Mouse (Mus musculus) cerebellum, postnatal 14 days (tissue): Measurements from ENCODE around the gene C1qbp.

ENCODE experiments used
- DNase-seq, 2 experiments: peaks; one replicate each; pipeline ENCODE4 v3.0.0; 2021; ENCODE audit warnings: mixed read lengths in 2 of 2

C1qbp gene

DNA sequence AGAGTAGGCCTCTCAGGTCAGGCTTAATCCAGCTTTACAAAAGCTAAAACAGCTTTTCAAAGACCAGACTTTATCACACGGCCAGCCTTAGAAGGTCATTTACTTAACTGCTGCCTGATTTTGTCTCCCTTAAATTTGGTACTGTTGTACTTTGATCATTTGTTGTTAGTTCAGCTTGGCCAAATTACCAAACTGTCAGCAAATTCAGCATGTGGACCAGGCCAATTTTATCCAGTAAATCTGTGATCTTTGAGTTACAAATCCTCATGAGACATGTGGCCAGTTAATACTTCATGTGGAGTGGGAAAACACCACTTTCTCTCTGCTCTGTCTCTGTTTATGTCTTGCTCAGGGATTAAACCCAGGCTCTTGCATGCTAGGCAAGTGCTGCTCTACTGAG lies 10.2 kb downstream of the C1qbp start:
- no peak for DNase-seq

DNA sequence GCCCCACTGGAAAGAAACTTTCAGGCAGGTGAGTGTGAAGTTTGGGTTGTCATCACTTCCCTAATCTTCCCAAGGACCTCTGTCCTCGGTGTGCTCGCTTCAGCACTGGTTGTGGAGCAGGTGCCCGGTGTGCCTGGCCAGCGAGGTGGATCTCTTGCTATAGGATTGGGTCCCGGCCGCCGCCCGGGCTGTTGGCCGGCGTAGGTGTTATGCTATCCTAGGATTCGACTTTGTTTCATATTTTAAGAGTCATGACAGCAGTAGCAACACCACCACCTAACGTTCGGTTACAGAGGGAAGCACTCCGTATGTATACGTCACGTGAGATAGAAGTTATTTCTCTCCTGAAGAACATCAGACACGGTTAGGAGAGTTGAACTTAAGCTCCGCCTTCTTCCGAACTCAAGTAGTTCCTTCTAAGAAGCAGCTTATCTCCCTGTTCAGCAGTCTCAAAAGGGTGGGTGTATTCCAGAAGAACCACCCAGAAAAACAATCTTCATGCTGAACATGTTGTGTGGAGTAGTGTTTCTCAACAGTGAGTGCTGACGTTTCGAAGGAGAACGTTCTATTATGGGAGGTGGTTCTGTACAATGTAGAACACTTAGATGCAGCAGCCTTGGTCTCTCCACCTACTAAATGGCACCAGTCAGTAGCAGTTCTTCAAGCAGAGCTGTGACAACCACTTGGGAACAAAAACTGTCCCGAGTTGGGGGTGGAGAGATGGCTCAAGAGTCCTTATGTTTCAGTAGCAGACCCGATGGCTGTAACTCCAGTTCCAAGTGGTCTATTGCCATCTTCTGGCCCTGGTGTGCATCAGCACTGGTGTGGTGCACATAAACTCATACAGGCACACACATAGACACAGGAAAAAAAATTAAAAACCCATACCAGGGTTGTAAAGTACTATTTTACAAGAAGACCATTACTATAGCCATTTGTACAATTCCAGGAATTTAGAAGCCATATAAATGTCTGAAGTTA lies 12.0 kb downstream of the C1qbp start:
- peak in 1 of 2 experiments; percentile 7 for DNase-seq

DNA sequence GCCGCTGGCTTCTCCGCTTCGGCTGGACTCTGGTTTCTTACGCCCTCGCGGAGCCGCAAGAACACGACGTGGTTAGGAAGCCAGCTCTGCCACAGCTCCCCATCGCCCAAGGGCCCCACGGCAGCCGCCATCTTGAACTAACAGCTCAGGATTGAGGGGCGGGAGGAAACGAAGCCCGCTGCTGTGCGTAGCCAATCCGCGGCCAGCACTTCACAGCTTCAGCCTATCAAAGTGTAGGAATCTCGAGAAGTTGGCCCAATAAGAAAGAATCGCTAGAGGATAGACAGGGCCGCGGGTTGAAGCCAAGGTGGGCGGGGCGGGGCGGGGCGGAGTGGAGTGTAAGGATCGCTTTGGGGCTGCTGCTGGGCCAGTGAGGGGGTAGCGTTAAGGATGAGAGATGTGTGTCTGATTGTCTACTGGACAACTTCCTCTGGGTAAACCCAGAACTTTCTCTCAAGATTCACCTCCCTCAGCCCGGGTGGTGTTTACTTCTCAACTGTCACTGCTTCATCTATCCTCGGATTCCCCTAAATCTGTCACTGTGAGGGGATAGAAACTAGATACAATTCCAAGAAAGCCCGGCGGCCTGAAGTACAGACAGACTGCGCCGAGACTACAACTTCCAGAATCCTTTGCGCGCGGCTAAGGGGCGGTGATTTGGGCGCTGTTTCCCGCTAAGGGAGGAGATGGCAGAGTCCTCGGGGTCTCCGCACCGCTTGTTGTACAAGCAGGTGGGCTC lies 12.8 kb downstream of the C1qbp start, which contains the start of the genes Nup88 and Rpain:
Gene Nup88, minus strand, starts transcription at position 153 of the 739 bp plus-strand sequence.
Gene Rpain, plus strand, starts transcription at position 393 of the 739 bp plus-strand sequence.
- DNase-seq: peak; percentile 93 to 94

DNA sequence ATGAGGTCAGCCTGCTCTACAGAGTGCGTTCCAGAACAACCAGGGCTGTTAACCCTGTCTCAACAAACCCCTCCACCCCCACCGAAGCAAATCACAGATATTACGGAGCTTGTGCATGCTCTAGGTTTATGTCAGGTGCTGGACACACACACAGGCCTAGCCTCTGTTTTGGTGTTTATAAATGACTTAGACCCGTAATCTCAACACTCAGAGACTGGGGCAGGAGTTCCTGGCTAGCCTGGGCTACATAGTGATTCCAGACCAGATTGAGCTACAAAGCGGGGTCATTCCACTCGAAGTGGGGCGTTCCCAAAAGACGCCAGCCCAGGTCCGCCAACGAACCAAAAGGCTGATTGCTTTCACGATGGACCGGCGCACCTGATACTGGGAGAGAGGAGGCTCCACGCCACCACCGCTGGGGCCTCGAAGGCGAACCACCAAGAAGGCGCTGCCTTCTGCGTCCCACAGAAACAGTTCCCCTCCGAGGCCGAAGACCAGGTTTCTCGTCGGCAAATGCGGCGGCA lies 13.5 kb downstream of the C1qbp start:
- DNase-seq: peak in 1 of 2 experiments; percentile 64

DNA sequence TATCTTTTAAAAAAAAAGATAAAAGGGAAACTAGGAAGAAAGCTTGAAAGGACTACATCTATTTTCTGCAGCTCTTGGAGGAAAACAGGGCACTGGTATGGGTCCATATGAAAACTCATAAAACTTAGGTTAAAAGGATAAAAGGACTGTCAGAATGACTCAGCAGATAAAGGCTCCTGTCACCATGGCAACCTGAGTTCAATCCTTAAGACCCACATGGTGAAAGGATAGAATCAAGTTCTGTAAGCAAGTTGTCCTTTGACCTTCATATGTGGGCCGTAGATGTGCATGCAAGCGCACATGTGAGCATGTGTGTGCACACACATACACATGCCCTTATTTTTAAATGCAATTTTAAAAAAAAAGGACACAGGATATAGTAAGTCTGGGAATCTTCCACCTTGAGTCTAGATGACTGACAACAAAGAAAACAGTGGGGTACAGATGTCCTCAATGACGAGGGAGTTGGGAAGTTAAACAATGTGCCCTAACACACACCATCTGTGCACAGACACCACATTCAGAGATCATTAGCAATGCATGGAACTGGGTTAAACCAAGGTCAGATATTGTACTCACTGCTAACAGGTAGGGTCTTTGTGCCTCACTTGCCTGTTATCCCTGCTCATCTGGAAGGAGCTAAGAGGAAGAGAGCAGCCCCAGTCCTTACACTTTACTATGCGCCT lies 18.5 kb downstream of the C1qbp start:
- DNase-seq: no peak

DNA sequence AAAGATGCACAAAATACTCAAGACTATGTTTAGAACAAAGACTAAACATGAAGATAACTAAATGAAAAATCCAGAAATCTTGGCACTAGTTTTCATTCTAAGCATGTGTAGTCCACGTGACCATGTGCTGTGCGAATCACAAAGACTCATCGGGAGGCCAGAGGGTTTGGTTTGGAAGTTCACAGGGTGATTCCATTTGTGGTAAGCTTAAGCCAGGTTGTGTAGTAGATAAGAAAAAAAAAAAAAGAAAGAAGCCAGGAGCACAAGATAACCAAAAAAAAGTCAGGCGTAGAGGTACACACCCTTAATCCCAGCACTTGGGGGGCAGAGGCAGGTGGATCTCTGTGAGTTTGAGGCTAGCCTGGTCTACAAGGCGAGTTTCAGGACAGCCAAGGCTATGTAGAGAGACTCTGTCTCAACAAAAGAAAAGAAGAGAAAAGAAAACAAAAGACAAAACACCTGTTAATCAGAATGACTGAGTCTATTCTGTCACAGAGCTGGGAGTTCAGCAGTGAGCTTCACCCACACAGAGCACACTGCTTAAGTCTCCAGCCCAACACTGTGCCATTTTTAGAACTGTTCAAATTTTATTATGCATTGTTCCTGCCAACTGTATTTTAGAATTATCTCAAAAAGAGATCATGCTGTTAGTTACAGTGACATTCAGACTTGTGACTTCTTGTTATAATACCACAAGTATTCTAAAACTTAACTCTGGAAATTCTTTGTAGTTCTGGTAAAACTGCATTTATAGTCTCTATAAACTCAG lies 21.9 kb downstream of the C1qbp start:
- DNase-seq: no peak

DNA sequence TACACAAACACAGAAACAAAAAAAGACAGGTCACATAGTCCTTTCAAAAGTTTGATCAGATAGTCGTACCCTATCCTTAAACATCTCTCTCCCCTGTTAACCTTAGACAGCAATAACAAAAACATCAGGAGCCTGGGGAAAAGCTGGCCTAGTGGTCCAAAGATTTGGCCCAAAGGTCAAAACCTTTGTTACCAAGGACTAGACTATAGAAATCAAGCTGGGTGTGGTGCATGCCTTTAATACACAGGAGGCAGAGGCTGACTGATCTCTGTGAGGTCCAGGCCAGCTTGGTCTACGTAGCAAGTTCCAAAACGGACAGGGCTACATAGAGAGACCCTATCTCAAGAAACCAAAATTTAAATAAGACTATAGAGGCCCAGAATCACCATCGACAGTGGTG lies 28.1 kb downstream of the C1qbp start:
- DNase-seq: no peak

DNA sequence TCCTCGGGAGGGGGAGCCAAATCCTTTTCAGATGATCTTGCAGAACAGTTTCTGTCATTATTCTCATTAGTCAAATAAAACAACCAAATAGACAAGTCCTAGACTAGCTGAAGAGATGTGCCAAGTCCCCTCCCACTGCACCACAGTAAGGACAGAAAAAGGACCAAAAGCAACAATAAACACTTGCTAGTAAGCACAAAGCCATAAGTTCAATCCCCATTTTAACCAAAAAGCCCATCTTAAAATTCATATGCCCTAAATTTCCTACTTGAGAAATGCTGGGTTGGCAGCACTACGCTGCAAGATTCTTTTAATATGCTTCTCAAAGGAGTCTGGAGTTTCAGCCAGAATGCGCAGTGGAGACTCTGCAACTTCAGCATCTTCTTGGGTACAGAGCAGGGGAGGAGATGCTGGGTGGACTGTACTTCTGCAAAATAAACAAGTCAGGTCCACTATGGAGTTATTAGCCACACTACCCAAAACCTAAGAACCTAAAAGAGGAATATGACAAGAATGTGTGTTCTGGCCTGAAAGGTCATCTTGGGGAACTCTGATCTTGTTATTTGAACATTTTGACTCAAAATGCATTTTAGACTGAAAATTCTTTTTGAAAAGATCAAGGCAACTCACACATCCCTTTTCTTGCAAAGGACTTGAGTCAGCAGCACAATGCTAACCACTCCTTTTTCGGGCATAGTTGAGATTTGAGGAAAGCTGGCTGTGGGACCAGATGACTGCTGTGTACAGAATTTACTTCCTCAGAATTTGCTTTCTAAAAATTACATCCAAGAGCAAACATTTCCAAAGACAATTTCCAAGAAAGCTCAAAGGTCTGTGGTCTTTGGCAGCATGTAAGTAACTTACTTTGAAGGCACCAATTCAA lies 37.6 kb downstream of the C1qbp start:
- no peak for DNase-seq

DNA sequence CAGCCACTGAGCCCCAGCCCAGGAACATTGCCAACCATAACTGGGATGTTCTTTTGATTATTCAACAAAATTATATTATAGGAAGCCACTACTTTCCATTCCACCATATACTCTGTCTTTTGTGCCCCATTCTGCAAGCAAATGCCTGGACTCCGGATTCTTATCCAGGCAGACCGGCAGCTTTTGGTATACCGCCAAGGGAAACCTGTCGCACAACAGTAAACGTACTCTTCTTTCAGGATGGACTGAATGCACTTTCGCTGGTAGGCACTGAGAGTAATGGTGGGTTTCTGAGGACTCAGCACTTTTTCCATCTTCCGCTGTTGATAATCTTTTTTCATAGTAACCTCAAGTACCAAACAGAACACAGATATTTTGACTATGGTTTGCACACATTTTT lies 39.2 kb downstream of the C1qbp start:
- peak; percentile 23 to 49 for DNase-seq

DNA sequence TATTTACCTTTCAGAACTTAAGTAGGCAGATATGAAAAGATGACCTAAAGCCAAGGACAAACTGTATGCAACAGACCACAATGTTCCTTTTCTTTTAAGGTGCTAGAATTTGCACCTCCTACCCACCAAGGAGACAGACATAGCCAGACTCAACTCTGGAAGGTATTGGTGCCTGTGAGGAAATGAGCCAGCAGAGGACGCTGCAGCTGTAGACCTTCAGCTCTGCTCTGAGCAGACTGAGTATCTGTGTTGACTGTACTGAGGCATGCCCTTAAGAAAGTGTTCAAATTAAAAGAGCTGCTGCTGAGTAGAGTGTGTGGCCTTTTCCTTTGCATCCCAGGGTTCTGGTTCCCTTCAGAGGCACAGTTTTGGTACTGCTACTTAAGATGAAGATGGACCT lies 40.2 kb downstream of the C1qbp start:
- DNase-seq: no peak

DNA sequence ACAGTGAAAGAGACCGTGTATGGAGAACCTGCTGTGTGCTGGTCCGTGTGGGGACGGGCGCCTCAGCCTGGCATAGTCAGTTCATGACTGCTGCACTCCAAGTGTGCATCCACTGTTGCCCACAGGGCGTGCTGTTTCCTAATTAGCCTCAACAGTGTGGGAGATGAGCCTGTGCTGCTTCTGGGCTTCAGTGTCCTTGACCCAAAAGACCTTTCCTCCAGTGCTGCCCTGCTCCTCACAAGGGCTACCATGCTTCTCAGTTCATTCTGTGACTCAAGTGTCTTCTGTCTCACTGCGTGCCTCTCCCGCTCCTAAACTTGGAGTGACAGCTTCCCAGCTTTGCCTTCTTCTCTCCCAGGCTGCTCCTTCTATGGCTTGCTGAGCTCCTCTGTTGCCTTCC lies 47.5 kb downstream of the C1qbp start:
- peak in 1 of 2 experiments; percentile 7 for DNase-seq

DNA sequence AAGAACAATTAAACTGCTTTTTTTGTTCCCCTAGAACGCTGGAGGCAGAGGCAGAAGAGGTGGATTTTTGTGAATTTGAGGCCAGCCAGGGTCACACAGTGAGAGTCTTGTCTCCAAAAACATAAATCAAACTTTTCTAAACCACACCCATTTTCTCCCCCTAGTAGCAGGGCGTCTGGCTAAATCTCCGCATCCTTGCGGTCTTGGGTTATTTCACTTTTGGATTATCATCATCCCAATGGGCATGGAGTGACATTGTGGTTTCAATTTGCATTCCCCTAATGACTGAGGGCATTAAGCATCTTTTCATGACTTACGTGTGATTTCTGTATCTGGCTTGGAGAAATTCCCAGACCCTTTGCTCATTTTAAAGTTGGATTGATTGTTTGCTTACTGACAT lies 51.4 kb downstream of the C1qbp start:
- no peak for DNase-seq
